Mouse (Mus musculus): Measurements from ENCODE around the gene Eya2.
A peak's percentile ranks its signal among the peaks of the same experiment; 100 is the strongest.

Eya2 gene

DNA sequence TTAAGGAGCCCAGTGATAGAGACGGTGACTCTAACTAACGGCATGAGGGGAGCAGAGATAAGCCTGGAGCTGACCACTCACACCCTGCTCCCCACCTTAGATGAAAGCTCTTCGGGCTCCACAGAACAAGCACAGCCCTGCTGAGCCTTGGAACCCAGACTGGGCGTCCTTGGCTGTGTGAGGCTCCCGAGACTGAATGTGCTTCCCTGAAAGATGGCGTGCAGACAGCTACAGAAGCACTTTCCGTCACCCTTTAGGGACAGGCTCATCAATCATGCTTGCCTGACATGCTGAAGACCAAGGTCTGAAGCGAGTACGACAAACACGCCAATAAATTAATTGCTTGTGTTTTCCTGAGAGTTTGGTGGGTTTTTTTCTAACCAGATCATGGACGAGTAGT is 56.2 kb downstream of the Eya2 start:
- DNase-seq (ENCODE audit: extremely low read depth, low read depth, low spot score), result no peak

- DNase-seq (ENCODE audit: extremely low read depth, low read depth, low spot score), result no peak
Observed at GRCm38 (mm10) chr2:165652281-165652680, 57.4 kb downstream of the Eya2 start.

GRCm38 (mm10) chr2:165653001-165653921 is 58.4 kb downstream of the Eya2 start:
- DNase-seq (ENCODE audit: extremely low read depth, low read depth, low spot score), result no peak

GRCm38 (mm10) chr2:165654151-165654550 is 59.3 kb downstream of the Eya2 start:
- no peak for DNase-seq (ENCODE audit: extremely low read depth, low read depth, low spot score)

- no peak for DNase-seq (ENCODE audit: extremely low read depth, low read depth, low spot score)
Observed at GRCm38 (mm10) chr2:165654696-165655491, 60.1 kb downstream of the Eya2 start.

DNA sequence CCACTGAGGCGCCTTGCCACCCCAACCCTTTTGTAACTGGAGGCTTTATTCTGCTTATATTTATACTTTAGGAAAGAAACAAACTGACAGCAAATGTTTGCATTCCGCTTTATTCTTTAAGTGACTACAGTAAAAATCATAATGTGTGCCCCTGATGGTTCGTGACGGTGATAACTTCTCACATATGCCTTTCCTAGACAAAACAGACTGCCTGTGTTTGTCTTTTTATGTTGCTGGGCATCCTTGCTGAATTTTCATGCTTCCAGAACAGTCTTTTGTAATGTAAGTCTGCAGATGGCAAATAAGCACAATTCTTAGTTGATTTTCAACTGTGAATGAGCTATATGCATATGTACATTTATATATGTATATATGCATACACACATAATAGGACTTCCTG is 61.7 kb downstream of the Eya2 start:
- DNase-seq (ENCODE audit: extremely low read depth, low read depth, low spot score), result no peak

DNA sequence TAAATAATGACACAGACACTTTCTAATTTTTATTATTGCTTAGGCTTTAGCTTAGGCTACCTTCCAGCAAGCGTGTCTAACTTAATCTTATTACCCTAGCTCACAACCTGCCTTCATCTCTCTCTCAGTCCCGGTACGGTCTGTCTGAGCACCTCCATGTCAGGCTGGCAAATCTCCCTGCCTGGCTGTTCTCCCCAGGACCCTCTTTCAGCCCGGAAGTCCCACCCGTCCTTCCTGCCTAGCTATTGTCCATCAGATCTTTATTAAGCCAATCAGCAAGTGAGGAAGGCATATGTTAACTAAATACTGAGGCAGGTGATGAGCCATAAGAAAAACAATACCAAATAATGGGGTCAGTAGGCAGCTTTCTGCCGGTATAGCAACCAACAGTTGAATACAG is 62.1 kb downstream of the Eya2 start:
- DNase-seq (ENCODE audit: extremely low read depth, low read depth, low spot score), result no peak

DNA sequence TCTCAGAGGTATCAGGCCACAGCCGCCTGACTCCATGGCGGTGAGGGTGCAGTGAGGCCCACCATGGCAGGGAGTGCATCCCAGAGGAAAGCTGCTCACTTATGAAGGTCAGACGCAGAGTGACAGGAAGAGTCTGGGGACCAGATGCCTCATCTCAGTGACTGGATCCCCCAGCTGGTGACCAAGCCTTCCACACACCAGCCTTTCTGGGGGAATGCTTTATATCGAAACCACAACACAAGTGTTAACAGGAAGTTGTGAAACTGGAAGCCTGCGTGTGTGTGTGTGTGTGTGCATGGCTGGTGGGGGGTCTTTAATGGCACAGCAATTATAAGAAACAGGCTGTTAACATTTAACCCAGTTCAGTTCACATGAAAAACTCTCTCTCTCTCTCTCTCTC is 64.7 kb downstream of the Eya2 start:
- no peak for DNase-seq (ENCODE audit: extremely low read depth, low read depth, low spot score)

DNA sequence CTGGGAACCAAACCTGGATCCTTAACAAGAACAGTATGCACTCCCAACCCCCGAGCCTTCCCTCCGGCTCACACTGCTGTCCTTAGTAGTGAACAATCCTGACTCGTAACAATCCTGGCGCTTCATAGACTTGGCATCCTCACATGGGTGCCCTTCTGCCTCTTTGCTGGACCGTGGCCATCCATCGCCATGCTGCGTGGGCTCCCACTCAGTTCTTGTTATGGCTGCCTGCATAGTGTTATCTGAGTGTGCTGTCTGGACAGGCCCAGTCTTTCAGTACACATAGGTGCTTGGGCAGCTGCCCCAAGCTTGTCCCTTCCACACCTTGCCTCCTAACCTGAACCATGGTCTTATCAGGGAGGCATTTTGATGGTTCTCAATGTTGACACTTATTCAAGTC is 68.4 kb downstream of the Eya2 start:
- DNase-seq (ENCODE audit: extremely low read depth, low read depth, low spot score), result peak; percentile 95

GRCm38 (mm10) chr2:165664648-165665047 is 69.8 kb downstream of the Eya2 start:
- DNase-seq (ENCODE audit: extremely low read depth, low read depth, low spot score), result no peak

DNA sequence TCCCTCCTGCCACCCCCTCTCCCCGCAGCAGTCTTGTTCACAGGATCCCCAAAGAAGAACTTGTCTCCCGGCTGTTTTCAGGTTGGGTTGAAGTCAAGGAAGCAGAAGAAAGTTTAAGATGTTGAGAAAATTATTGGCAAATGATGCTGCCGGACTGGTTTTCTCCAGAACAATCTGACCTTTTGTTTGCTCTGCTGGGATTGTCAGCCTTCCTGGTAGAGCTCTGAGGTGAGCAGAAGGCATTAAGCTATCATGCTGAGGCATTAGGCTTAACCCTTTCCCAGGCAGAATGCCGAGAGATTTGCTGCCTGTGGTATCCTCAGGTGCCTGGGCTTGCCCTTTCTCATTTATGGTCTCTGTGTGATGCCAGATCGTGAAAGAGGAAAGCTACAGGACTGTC is 70.3 kb downstream of the Eya2 start:
- peak; percentile 99 for DNase-seq (ENCODE audit: extremely low read depth, low read depth, low spot score)

DNA sequence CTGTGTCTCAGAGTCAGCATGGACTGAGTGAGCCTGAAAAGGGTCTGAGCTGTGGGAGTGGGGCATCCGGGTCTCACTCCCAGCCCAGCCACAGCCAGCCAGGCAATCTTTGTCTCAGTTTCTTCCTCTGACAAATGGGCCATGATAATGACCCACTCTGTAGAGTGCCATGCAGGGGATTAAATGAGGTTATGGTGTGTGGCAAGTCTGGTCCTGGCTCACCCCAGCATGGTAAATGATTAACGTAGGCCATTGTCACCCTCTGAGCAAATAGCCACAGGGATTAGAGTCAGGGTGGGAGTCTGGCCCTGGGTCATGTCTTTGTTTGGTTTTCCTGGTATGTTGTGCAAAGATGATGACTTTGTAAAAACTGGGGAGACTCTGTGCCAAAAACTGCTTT is 72.3 kb downstream of the Eya2 start:
- no peak for DNase-seq (ENCODE audit: extremely low read depth, low read depth, low spot score)

- DNase-seq (ENCODE audit: extremely low read depth, low read depth, low spot score), result no peak
Observed at GRCm38 (mm10) chr2:165682719-165683118, 87.9 kb downstream of the Eya2 start.

GRCm38 (mm10) chr2:165687516-165687915 is 92.7 kb downstream of the Eya2 start:
- DNase-seq (ENCODE audit: extremely low read depth, low read depth, low spot score), result no peak

GRCm38 (mm10) chr2:165688896-165689295 is 94.1 kb downstream of the Eya2 start:
- no peak for DNase-seq (ENCODE audit: extremely low read depth, low read depth, low spot score)

DNA sequence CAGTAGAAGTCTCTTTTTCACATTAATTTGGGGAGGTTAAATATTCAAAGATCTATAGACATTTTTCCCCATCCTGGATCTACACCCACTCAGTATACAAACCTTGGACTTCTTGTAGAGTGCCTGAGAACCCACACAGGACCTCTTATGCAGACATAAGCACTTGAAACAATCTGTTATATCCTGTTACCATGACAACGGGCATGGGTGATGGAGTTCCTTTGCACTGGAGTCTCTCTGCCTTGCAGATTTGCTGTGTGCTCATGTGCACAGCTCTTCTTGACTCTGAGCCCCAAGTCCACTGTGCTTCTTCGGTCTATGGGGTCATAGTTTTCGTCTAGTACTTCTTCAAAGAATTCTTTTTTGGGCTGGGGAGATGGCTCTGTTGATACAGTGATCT is 96.2 kb downstream of the Eya2 start:
- no peak for DNase-seq (ENCODE audit: extremely low read depth, low read depth, low spot score)

- peak; percentile 45 for DNase-seq (ENCODE audit: extremely low read depth, low read depth, low spot score)
Observed at GRCm38 (mm10) chr2:165692944-165693660, 98.3 kb downstream of the Eya2 start.

DNA sequence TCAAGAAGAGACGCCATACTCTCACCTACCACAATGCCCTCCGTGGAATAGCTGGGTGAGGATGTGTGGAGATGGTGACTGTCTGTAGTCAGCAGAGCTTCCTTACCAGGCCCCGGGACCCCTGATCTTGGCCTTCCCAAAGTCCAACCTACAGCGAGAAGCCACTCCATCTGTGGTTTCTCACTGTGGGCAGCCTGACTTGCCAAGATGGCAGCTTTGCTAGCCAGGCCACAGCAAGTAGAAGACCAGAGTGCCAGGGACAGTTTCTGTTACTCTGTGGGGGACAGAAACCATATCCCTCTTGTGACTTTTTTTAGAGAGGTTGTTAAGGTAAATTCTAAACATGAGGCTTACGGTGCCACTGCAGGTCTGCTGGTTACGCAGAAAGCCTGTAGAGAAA is 99.9 kb downstream of the Eya2 start:
- DNase-seq (ENCODE audit: extremely low read depth, low read depth, low spot score), result no peak

GRCm38 (mm10) chr2:165700252-165700908 is 105.5 kb downstream of the Eya2 start:
- DNase-seq (ENCODE audit: extremely low read depth, low read depth, low spot score), result no peak

DNA sequence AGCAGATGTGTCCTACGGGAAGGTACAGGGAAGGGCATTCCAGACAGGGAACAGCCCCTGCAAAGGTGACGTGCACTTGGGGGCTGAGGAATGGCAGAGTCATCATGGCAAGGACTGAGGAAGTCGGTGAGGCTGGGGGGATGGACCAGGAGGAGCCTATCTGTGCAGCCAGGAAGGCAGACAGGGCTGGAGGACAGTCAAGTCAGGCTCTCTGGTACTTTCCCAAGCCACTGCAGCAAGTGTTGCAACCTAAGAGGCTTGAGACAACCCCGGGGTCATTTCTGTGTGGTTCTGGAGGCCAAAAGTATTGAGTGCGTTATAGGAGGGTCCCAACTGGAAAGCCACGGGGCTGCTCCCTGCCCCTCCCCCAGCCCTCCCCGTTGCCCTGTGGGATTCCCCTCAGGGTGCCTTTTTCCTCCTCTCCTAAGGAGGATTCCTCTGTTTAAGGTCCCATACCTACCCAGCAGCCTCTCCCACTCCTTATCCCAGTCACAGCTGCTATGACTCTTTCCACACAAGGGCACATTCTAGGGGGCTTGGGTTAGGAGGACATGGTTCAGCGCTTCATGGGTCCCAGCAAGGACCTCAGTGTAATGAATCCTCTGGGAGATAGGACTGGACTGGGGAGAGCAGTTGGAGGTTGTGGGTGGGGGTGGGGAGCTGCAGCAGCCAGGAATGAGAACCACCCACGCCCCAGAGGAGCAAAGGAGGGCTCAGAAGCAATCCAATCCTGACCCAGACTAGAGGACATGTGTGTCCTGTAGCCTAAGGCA is 108.4 kb downstream of the Eya2 start:
- no peak for DNase-seq (ENCODE audit: extremely low read depth, low read depth, low spot score)
